Mouse (Mus musculus): Measurements from ENCODE around the gene Tdrd7.

DNA sequence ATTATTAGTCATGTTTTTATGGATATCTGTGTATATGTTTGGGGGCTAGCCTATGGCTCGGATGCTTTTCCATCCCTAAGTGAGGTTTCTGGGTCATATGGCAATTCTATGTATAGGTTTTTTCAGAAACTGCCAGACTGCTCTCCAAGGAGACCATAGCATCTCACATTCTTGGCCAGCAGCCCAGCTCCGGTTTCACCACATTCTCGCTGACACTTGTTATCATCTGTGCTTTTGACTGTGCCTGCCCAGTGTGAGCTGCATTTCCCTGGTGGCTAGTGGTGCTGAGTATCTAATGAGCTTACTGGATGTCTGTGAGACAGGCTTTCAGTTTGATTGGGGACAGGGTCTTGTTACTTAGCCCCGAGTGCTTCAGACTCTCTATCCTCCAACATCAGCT, 108.6 kb downstream of the Tdrd7 start:
- no peak for TF ChIP-seq CTCF (IDR thresholded peaks at IDR 0.05; ENCODE audit: insufficient read depth, low read depth, low read length)
- no peak for TF ChIP-seq POLR2A (IDR thresholded peaks at IDR 0.05; ENCODE audit: insufficient read depth, low read depth, low read length)

All from olfactory bulb, adult 2 months (tissue).